Mouse (Mus musculus) C2C12 (cell line): ENCODE measurements at regions not wholly inside any gene's neighbourhood (a gene's known extent, or its start where the extent isn't known, plus 50 kb on each side); places are given as distances from the start of the nearest gene placed in this dataset.
A peak's percentile ranks its signal among the peaks of the same experiment; 100 is the strongest.

Experiments
- H3K27me3 ChIP-seq: one replicate; pipeline ENCODE4 v1.6.1; 2011; ENCODE audit not compliant: control insufficient read depth, insufficient read depth, insufficient read length
- H3K36me3 ChIP-seq: one replicate; pipeline ENCODE4 v1.6.1; 2011; ENCODE audit not compliant: control insufficient read depth, insufficient read depth
- H3K4me3 ChIP-seq: one replicate; pipeline ENCODE4 v1.5.1; 2011; ENCODE audit warnings: mild to moderate bottlenecking, control low read depth; ENCODE audit not compliant: poor library complexity, insufficient read depth, severe bottlenecking
- H3K79me2 ChIP-seq: one replicate; pipeline ENCODE4 v1.6.1; 2011; ENCODE audit not compliant: control insufficient read depth, insufficient read depth
- H3K79me3 ChIP-seq: one replicate; pipeline ENCODE4 v1.6.1; 2011; ENCODE audit warnings: low read depth, control low read depth
- H3ac ChIP-seq: one replicate; pipeline ENCODE3; 2011; ENCODE audit warnings: low read depth; ENCODE audit not compliant: control insufficient read depth, insufficient read length
- CEBPB ChIP-seq: IDR thresholded peaks from one replicate; pipeline ENCODE4 v1.6.1; 2011; ENCODE audit warnings: low read depth, mild to moderate bottlenecking, control low read depth, moderate library complexity
- CTCF ChIP-seq: IDR thresholded peaks from one replicate; pipeline ENCODE4 v1.5.1; 2011; ENCODE audit not compliant: control insufficient read depth, insufficient read depth, insufficient read length
- FOSL1 ChIP-seq: IDR thresholded peaks from one replicate; pipeline ENCODE4 v1.8.0; 2011; ENCODE audit warnings: mild to moderate bottlenecking, low read length; ENCODE audit not compliant: poor library complexity, insufficient read depth, severe bottlenecking
- MAX ChIP-seq: IDR thresholded peaks from one replicate; pipeline ENCODE4 v1.6.1; 2011; ENCODE audit warnings: mild to moderate bottlenecking, control low read depth
- MYOD1 ChIP-seq: IDR thresholded peaks from one replicate; pipeline ENCODE4 v1.6.1; 2011; ENCODE audit warnings: low read depth; ENCODE audit not compliant: control insufficient read depth, insufficient read length
- MYOG ChIP-seq: IDR thresholded peaks from one replicate; pipeline ENCODE4 v1.6.1; 2011; ENCODE audit not compliant: control insufficient read depth, insufficient read length; ENCODE audit errors: extremely low read depth
- USF1 ChIP-seq: IDR thresholded peaks from one replicate; pipeline ENCODE4 v1.6.1; 2011; ENCODE audit warnings: low read depth, mild to moderate bottlenecking, control low read depth, moderate library complexity

GRCm38 (mm10) chr4:56251766-56252165, 488.1 kb upstream of the Gm26657 start:
- TF ChIP-seq CTCF = no peak
- no peak for TF ChIP-seq USF1
- no peak for TF ChIP-seq FOSL1
- no peak for TF ChIP-seq MAX
- TF ChIP-seq MYOG = no peak
- no peak for TF ChIP-seq CEBPB
- no peak for TF ChIP-seq MYOD1
- Histone ChIP-seq H3K27me3 (no peaks in the 10 kb centered on the region), H3K4me3 (no peak overlapping the region), H3K79me3 (no peaks in the 10 kb centered on the region), H3K79me2 (no peaks in the 10 kb centered on the region), H3ac (no peak overlapping the region), H3K36me3 (no peaks in the 10 kb centered on the region)

GRCm38 (mm10) chr4:56250611-56251010, 489.3 kb upstream of the Gm26657 start:
- Histone ChIP-seq H3K27me3 (no peaks in the 10 kb centered on the region), H3K79me3 (no peaks in the 10 kb centered on the region), H3ac (no peak overlapping the region), H3K4me3 (no peak overlapping the region), H3K36me3 (no peaks in the 10 kb centered on the region), H3K79me2 (no peaks in the 10 kb centered on the region)
- no peak for TF ChIP-seq CEBPB
- no peak for TF ChIP-seq MYOG
- no peak for TF ChIP-seq CTCF
- no peak for TF ChIP-seq FOSL1
- TF ChIP-seq MAX = no peak
- TF ChIP-seq MYOD1 = no peak
- no peak for TF ChIP-seq USF1

GRCm38 (mm10) chr4:56243863-56244262, 496.0 kb upstream of the Gm26657 start:
- Histone ChIP-seq H3K27me3 (no peaks in the 10 kb centered on the region), H3K36me3 (no peaks in the 10 kb centered on the region), H3K79me2 (no peaks in the 10 kb centered on the region), H3K4me3 (no peak overlapping the region), H3K79me3 (no peaks in the 10 kb centered on the region), H3ac (no peak overlapping the region)
- TF ChIP-seq CEBPB (no peak), MYOD1 (no peak), MYOG (no peak), MAX (no peak), CTCF (no peak), USF1 (no peak), FOSL1 (no peak)

DNA sequence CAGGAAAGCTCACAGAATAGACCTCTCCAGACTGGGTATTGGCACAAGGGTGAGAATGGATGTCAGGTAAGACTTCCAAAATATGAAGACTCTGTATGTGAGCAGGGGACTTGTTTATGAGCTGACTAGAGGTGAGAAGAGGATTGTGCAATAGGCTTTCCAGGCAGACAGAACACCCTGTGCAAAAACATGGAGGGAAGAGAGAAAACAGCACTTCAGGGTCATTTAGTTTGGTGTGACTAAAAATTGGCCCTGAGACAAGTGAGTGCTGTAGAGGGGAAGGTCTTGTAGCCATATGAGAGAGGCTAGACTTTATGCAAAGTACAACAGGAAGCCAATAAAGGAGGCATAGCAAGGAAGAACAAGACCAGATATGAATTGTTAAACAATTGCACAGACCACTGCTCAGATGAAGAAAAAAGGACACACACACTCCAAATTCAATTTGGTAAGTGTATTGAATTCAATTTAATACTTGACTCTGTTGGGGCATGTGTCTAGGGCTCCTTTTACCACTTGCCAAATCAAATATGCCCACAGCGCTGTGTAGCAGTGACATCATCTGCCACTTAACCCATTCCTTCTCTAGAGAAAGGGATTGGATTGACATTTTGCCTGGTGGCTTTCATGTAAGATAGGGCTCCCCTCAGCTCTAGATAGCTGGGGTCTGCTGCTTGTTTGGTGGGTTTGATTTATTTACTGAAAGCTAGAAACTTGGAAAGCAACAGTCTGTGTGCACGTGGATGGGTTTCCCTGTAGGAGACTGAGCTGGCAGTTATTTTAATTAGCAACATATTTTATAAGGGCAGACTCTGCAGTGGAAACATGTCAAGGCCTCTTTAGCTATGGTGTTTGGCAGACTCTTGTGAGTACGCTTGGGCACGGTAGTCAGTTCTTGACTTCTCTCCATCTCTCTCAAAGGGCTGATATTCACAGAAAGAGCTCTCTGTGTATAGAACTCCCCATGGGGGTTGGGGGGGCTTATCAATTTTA, 501.1 kb upstream of the Gm26657 start:
- TF ChIP-seq MYOG = no peak
- no peak for TF ChIP-seq CEBPB
- TF ChIP-seq USF1 = no peak
- no peak for TF ChIP-seq MAX
- TF ChIP-seq FOSL1 = no peak
- no peak for TF ChIP-seq CTCF
- no peak for TF ChIP-seq MYOD1
- Histone ChIP-seq H3K27me3 (no peaks in the 10 kb centered on the region), H3K36me3 (no peaks in the 10 kb centered on the region), H3ac (no peak overlapping the region), H3K79me2 (no peaks in the 10 kb centered on the region), H3K79me3 (no peaks in the 10 kb centered on the region), H3K4me3 (no peak overlapping the region)

DNA sequence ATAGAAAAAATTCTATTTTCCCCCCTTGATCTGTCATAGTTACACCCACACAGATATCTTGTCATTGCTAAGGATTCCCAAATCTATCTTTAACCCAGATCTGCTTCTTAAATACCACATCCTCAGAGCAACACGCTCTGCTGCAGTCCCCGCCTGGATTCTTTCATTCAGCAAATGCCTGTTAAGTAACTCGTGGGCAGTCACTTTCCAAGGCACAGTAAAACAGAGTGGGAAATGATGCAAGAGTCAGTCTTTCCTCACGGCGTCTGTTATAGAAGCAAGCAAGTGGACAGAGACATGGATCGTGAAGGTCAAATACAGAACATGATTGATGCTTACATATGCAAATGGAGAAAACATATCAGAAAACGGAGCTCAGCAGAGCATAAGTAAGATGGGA, 508.5 kb upstream of the Gm26657 start:
- H3K36me3 ChIP-seq = no peaks in the 10 kb centered on the region
- no peak overlapping the region for H3ac ChIP-seq
- no peaks in the 10 kb centered on the region for H3K79me3 ChIP-seq
- H3K4me3 ChIP-seq = no peak overlapping the region
- no peaks in the 10 kb centered on the region for H3K27me3 ChIP-seq
- TF ChIP-seq MYOG = no peak
- no peak for TF ChIP-seq CTCF
- no peak for TF ChIP-seq MYOD1
- H3K79me2 ChIP-seq = no peaks in the 10 kb centered on the region

- Histone ChIP-seq H3K27me3 (no peaks in the 10 kb centered on the region), H3K79me2 (no peaks in the 10 kb centered on the region), H3K4me3 (no peak overlapping the region), H3K36me3 (no peaks in the 10 kb centered on the region), H3K79me3 (no peaks in the 10 kb centered on the region), H3ac (no peak overlapping the region)
- no peak for TF ChIP-seq MAX
- no peak for TF ChIP-seq CTCF
- TF ChIP-seq FOSL1 = no peak
- TF ChIP-seq CEBPB = peak; percentile 63
- no peak for TF ChIP-seq MYOG
These were observed 509.4 kb upstream of the Gm26657 start for GRCm38 (mm10) chr4:56230451-56230850.
